Mouse (Mus musculus): ENCODE data around the gene Sdk2. TPM values are rescaled to one million over a fixed set of nuclear protein-coding genes. Genes with fewer than 3 reads are reported as not detected.

Gene Sdk2
- total and polyA plus RNA-seq, 3 experiments: 0.13 TPM; not detected in 2

- Histone ChIP-seq H3K27ac (ENCODE audit: control insufficient read depth, low read depth, low read length) (no peak overlapping the region), H3K4me1 (ENCODE audit: control insufficient read depth in 1 of 2, insufficient read depth in 2 of 2, low read length in 2 of 2) (no peaks in the 10 kb centered on the region), H3K27me3 (ENCODE audit: control insufficient read depth in 1 of 2, insufficient read depth in 2 of 2, low read length in 2 of 2) (no peaks in the 10 kb centered on the region), H3K9ac (ENCODE audit: control insufficient read depth, low read depth, low read length, poor library complexity, severe bottlenecking) (no peak overlapping the region), H3K79me2 (ENCODE audit: control insufficient read depth, insufficient read depth, low read length, poor library complexity) (no peaks in the 10 kb centered on the region), H3K4me3 (ENCODE audit: control insufficient read depth in 1 of 2, insufficient read depth in 1 of 2, low read depth in 2 of 2, low read length in 2 of 2) (no peak overlapping the region), H3K36me3 (ENCODE audit: control insufficient read depth in 1 of 2, insufficient read depth in 2 of 2, low read length in 2 of 2) (no peaks in the 10 kb centered on the region), H3K9me3 (replicated peaks; ENCODE audit: insufficient read depth, low read length) (no peaks in the 10 kb centered on the region)
- TF ChIP-seq ETS1 (IDR thresholded peaks at IDR 0.05; ENCODE audit: low read depth, low read length): no peak
- DNase-seq (ENCODE audit: low read depth, low spot score): no peak
These were observed 42.9 kb downstream of the Sdk2 start for GRCm38 (mm10) chr11:114023965-114024364.

GRCm38 (mm10) chr11:114022166-114022565 is 44.7 kb downstream of the Sdk2 start:
- no peak overlapping the region for H3K4me3 ChIP-seq (ENCODE audit: control insufficient read depth in 1 of 2, insufficient read depth in 1 of 2, low read depth in 2 of 2, low read length in 2 of 2)
- H3K27ac ChIP-seq (ENCODE audit: control insufficient read depth, low read depth, low read length): no peak overlapping the region
- no peaks in the 10 kb centered on the region for H3K4me1 ChIP-seq (ENCODE audit: control insufficient read depth in 1 of 2, insufficient read depth in 2 of 2, low read length in 2 of 2)
- no peaks in the 10 kb centered on the region for H3K9me3 ChIP-seq (replicated peaks; ENCODE audit: insufficient read depth, low read length)
- H3K27me3 ChIP-seq (ENCODE audit: control insufficient read depth in 1 of 2, insufficient read depth in 2 of 2, low read length in 2 of 2): no peaks in the 10 kb centered on the region
- H3K9ac ChIP-seq (ENCODE audit: control insufficient read depth, low read depth, low read length, poor library complexity, severe bottlenecking): no peak overlapping the region
- TF ChIP-seq CHD1 (IDR thresholded peaks at IDR 0.05; ENCODE audit: low read depth, low read length) (no peak), JUND (IDR thresholded peaks at IDR 0.05; ENCODE audit: low read depth, low read length) (no peak), NRF1 (IDR thresholded peaks at IDR 0.05; ENCODE audit: insufficient read depth, low read depth, low read length, poor library complexity, severe bottlenecking) (no peak), USF2 (IDR thresholded peaks at IDR 0.05; ENCODE audit: borderline replicate concordance in 1 of 2, insufficient read depth in 1 of 2, low read depth in 1 of 2, low read length in 2 of 2) (no peak), MAFK (IDR thresholded peaks at IDR 0.05; ENCODE audit: borderline replicate concordance, low read depth, low read length) (no peak), POLR2AphosphoS5 (IDR thresholded peaks at IDR 0.05; ENCODE audit: borderline replicate concordance, low read depth, low read length) (no peak), ZC3H11A (IDR thresholded peaks at IDR 0.05; ENCODE audit: low read depth, low read length) (no peak), MEF2A (IDR thresholded peaks at IDR 0.05; ENCODE audit: extremely low read depth, insufficient replicate concordance, low read depth, low read length, poor library complexity, severe bottlenecking) (no peak), RCOR1 (IDR thresholded peaks at IDR 0.05; ENCODE audit: low read depth, low read length) (no peak), CHD2 (IDR thresholded peaks at IDR 0.05; ENCODE audit: low read length) (no peak), E2F4 (IDR thresholded peaks at IDR 0.05; ENCODE audit: borderline replicate concordance, low read depth, low read length) (no peak), UBTF (IDR thresholded peaks at IDR 0.05; ENCODE audit: borderline replicate concordance, insufficient read depth, low read depth, low read length) (no peak), NELFE (IDR thresholded peaks at IDR 0.05; ENCODE audit: low read depth, low read length) (no peak), RAD21 (IDR thresholded peaks at IDR 0.05; ENCODE audit: low read depth, low read length) (no peak)
- H3K36me3 ChIP-seq (ENCODE audit: control insufficient read depth in 1 of 2, insufficient read depth in 2 of 2, low read length in 2 of 2): no peaks in the 10 kb centered on the region
- H3K79me2 ChIP-seq (ENCODE audit: control insufficient read depth, insufficient read depth, low read length, poor library complexity): no peaks in the 10 kb centered on the region
- DNase-seq (ENCODE audit: low read depth, low spot score): no peak
